Mouse (Mus musculus): Measurements from ENCODE around the gene Gna13. TPM values are rescaled to one million over a fixed set of nuclear protein-coding genes. Genes with fewer than 3 reads are reported as not detected.

The Gna13 gene
- total and polyA plus RNA-seq, 3 experiments, result 12.7 to 30.9 (median 30.8) TPM

DNA sequence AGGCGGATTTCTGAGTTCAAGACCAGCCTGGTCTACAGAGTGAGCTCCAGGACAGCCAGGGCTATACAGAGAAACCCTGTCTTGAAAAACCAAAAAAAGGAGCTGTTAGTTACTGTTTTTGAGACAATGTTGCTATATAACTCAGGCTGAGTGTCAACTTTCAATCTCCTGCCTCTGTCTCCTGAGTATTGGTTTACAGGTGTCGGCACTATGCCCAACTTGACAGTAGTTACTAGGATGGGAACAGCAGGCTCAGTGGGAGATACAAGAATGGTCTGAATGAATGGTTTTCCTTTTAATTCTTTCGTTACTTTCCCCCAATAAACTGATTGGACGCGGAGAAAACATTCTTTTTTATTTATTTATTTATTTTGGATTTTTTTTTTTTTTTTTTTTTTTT, 64.7 kb downstream of the Gna13 start:
- H3K27ac ChIP-seq, result no peak overlapping the region
- no peaks in the 10 kb centered on the region for H3K79me2 ChIP-seq (replicated peaks; ENCODE audit: control insufficient read depth, insufficient read depth, low read length)
- H3K9ac ChIP-seq (ENCODE audit: low read depth, low read length), result no peak overlapping the region
- H3K36me3 ChIP-seq (ENCODE audit: control insufficient read depth, insufficient read depth, low read length), result no peaks in the 10 kb centered on the region
- TF ChIP-seq CTCF (IDR thresholded peaks at IDR 0.05) (no peak), POLR2A (IDR thresholded peaks at IDR 0.05; ENCODE audit: insufficient read depth, low read depth, low read length) (no peak), EP300 (IDR thresholded peaks at IDR 0.05; ENCODE audit: insufficient read depth, low read depth, low read length) (no peak)
- intact Hi-C loops (cut with DNase I), result loop anchor here (5.0 kb wide), 2 partner anchors 80 to 185 kb away; no protein-coding TSS in a partner anchor
- H3K4me3 ChIP-seq, result no peak overlapping the region
- H3K4me1 ChIP-seq (ENCODE audit: control insufficient read depth, insufficient read depth, low read length), result no peaks in the 10 kb centered on the region; the same call in none of the 2 replicates
- 97% methylated on average over 5 of the region's 5 CpGs for WGBS
- H3K27me3 ChIP-seq (ENCODE audit: control insufficient read depth, insufficient read depth, low read length), result no peaks in the 10 kb centered on the region
- DNase-seq, result no peak

DNA sequence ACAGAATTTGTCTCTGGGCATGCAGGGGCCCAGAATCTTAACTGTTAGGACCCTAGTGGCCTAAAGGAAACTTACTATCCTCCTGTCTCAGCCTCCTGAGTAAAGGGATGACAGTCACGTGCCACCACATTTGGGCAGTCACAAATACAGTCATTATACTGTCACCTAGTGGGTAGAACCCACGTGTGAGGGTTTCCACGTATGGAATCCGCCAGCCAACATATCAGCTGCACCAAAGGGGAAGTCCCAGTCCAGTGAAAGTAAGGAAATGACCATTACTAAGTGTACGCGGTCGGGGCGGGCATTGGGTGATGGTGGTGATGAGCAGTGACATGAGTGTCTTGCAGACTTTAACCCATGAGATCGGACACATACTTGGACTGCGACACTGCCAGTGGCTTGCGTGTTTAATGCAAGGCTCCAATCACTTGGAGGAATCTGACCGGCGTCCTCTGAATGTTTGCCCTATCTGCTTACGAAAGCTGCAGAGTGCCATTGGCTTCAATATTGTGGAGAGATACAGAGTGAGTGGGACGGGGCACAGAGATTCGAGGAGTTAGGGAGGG, 71.7 kb downstream of the Gna13 start:
- H3K27ac ChIP-seq, result no peak overlapping the region
- no peak overlapping the region for H3K9ac ChIP-seq (ENCODE audit: low read depth, low read length)
- 84% methylated on average over 16 of the region's 16 CpGs for WGBS
- H3K4me3 ChIP-seq, result no peak overlapping the region
- H3K79me2 ChIP-seq (replicated peaks; ENCODE audit: control insufficient read depth, insufficient read depth, low read length), result no peaks in the 10 kb centered on the region
- DNase-seq, result no peak
- no peaks in the 10 kb centered on the region; the same call in 1 of the 2 replicates for H3K4me1 ChIP-seq (ENCODE audit: control insufficient read depth, insufficient read depth, low read length)
- intact Hi-C loops (cut with DNase I), result no loop called here
- TF ChIP-seq CTCF (IDR thresholded peaks at IDR 0.05), result no peak
- no peak for TF ChIP-seq EP300 (IDR thresholded peaks at IDR 0.05; ENCODE audit: insufficient read depth, low read depth, low read length)
- TF ChIP-seq POLR2A (IDR thresholded peaks at IDR 0.05; ENCODE audit: insufficient read depth, low read depth, low read length), result no peak
- H3K27me3 ChIP-seq (ENCODE audit: control insufficient read depth, insufficient read depth, low read length), result no peaks in the 10 kb centered on the region
- no peaks in the 10 kb centered on the region for H3K36me3 ChIP-seq (ENCODE audit: control insufficient read depth, insufficient read depth, low read length)

DNA sequence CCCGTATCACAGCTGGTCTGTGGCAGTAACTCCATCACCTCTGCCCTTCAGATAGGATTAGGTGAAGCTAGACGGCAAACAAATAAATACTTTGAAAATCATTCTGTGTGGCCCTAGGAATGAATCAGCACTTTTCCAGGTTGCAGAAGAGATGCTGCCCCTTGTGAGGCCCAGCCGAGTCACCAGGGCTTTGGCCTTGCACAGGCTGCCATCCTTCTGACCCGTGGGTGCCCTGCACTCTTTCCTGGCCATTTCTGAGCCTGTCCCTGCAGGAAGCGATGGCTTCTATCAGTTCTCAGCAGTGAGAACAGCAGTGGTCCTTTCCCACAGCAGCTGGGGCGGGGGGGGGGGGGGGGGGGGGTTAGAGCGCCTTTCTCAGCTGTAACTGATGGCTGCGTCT, 74.3 kb downstream of the Gna13 start:
- no peaks in the 10 kb centered on the region for H3K27me3 ChIP-seq (ENCODE audit: control insufficient read depth, insufficient read depth, low read length)
- intact Hi-C loops (cut with DNase I), result no loop called here
- peaks cover 1% of the 10 kb centered on the region for H3K4me1 ChIP-seq (ENCODE audit: control insufficient read depth, insufficient read depth, low read length)
- H3K27ac ChIP-seq, result no peak overlapping the region
- TF ChIP-seq CTCF (IDR thresholded peaks at IDR 0.05), result no peak
- TF ChIP-seq POLR2A (IDR thresholded peaks at IDR 0.05; ENCODE audit: insufficient read depth, low read depth, low read length), result no peak
- no peak for TF ChIP-seq EP300 (IDR thresholded peaks at IDR 0.05; ENCODE audit: insufficient read depth, low read depth, low read length)
- no peaks in the 10 kb centered on the region for H3K36me3 ChIP-seq (ENCODE audit: control insufficient read depth, insufficient read depth, low read length)
- no peak overlapping the region for H3K9ac ChIP-seq (ENCODE audit: low read depth, low read length)
- no peak for DNase-seq
- no peak overlapping the region for H3K4me3 ChIP-seq
- no peaks in the 10 kb centered on the region for H3K79me2 ChIP-seq (replicated peaks; ENCODE audit: control insufficient read depth, insufficient read depth, low read length)
- 71% methylated on average over 8 of the region's 8 CpGs for WGBS

DNA sequence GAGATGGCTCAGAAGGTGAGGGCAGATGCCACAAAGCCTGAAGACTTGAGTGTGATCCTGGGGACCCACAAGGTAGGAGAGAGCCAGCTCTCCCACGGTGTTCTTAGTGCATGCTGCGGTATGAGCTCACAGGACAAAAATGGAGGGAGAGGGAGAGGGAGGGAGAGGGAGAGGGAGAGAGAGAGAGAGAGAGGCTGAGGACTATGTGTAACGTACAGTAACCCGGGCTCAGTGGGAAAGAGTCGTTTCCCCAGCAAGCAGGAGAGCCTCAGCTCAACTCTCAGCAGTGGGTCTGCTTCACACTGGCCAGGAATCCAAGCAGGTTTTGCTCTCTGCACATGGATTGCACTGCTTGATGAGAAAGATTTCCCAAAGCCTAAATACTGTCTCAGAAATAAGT, 76.6 kb downstream of the Gna13 start:
- no peak for DNase-seq
- intact Hi-C loops (cut with DNase I), result no loop called here
- H3K79me2 ChIP-seq (replicated peaks; ENCODE audit: control insufficient read depth, insufficient read depth, low read length), result no peaks in the 10 kb centered on the region
- no peak overlapping the region for H3K9ac ChIP-seq (ENCODE audit: low read depth, low read length)
- 19% methylated on average over 5 of the region's 5 CpGs for WGBS
- TF ChIP-seq CTCF (IDR thresholded peaks at IDR 0.05), result no peak
- no peak for TF ChIP-seq POLR2A (IDR thresholded peaks at IDR 0.05; ENCODE audit: insufficient read depth, low read depth, low read length)
- TF ChIP-seq EP300 (IDR thresholded peaks at IDR 0.05; ENCODE audit: insufficient read depth, low read depth, low read length), result no peak
- peak overlapping the region; percentile 68 for H3K27ac ChIP-seq
- H3K4me3 ChIP-seq, result no peak overlapping the region
- no peaks in the 10 kb centered on the region for H3K27me3 ChIP-seq (ENCODE audit: control insufficient read depth, insufficient read depth, low read length)
- H3K36me3 ChIP-seq (ENCODE audit: control insufficient read depth, insufficient read depth, low read length), result no peaks in the 10 kb centered on the region
- H3K4me1 ChIP-seq (ENCODE audit: control insufficient read depth, insufficient read depth, low read length), result peaks cover 1% of the 10 kb centered on the region

DNA sequence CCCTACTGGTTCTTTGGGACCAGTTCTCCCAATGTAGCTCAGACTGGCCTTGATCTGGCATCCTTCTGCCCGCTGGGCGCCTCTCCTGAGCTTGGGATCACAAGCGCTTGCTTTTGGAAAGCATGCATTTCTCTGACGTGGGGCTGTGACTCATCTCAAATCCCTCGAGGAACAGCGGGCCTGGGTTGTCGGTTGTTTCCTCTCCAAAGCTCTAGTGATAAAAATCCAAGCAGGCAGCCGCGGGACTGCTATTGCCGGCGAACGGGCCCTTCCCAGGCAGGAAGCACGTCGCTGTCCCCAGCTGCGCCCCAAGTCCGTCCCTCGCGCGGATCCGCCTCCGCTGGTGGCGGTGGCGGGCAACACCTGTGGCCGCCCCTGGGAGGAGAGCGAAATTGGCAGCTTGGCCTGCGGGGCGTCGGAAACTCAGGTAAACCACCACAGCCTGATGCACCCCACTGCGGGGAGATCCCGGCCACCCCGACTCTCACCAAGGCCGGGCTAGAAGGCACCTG, 77.3 kb downstream of the Gna13 start:
- intact Hi-C loops (cut with DNase I), result loop anchor here (1.0 to 2.0 kb wide), 2 partner anchors 109 to 195 kb away; no protein-coding TSS in a partner anchor
- under 1% methylated on average over 32 of the region's 32 CpGs for WGBS
- Histone ChIP-seq H3K9ac (ENCODE audit: low read depth, low read length) (peak overlapping the region; percentile 78), H3K4me3 (peak overlapping the region; percentile 70), H3K27me3 (ENCODE audit: control insufficient read depth, insufficient read depth, low read length) (no peaks in the 10 kb centered on the region), H3K36me3 (ENCODE audit: control insufficient read depth, insufficient read depth, low read length) (no peaks in the 10 kb centered on the region), H3K4me1 (ENCODE audit: control insufficient read depth, insufficient read depth, low read length) (peaks cover 1% of the 10 kb centered on the region), H3K79me2 (replicated peaks; ENCODE audit: control insufficient read depth, insufficient read depth, low read length) (no peaks in the 10 kb centered on the region), H3K27ac (peak overlapping the region; percentile 68)
- TF ChIP-seq POLR2A (IDR thresholded peaks at IDR 0.05; ENCODE audit: insufficient read depth, low read depth, low read length), result no peak; the same call in 1 of the 2 replicates
- no peak; the same call in 1 of the 2 replicates for TF ChIP-seq EP300 (IDR thresholded peaks at IDR 0.05; ENCODE audit: insufficient read depth, low read depth, low read length)
- TF ChIP-seq CTCF (IDR thresholded peaks at IDR 0.05), result peak; percentile 63
- DNase-seq, result peak; percentile 86 to 89

DNA sequence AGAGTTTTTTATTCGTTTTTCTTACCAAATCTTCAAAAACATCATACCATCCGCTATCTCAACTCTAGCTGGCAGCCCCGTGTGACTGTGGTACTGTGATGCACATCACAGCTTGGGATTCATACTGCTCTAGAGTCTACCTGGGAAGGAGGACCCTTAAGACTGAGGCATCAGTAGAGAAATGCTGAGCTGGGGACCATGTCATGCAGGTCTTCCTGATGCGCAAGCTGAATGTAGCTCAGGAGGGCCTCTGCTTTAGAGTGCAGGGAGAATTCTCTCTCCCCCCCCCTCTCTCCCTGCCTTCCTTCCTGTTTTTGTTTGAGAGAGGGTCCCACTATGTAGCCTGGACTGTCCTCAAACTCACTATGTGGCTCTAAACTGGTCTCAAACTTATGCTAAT, 78.0 kb downstream of the Gna13 start:
- intact Hi-C loops (cut with DNase I), result loop anchor here (1.0 to 2.0 kb wide), 2 partner anchors 109 to 196 kb away; no protein-coding TSS in a partner anchor
- peaks cover 1% of the 10 kb centered on the region; the same call in 1 of the 2 replicates for H3K79me2 ChIP-seq (replicated peaks; ENCODE audit: control insufficient read depth, insufficient read depth, low read length)
- no peak for DNase-seq
- no peak overlapping the region for H3K9ac ChIP-seq (ENCODE audit: low read depth, low read length)
- peak overlapping the region; percentile 70 for H3K4me3 ChIP-seq
- H3K27ac ChIP-seq, result peak overlapping the region; percentile 68; the same call in 1 of the 2 replicates
- TF ChIP-seq EP300 (IDR thresholded peaks at IDR 0.05; ENCODE audit: insufficient read depth, low read depth, low read length) (no peak), POLR2A (IDR thresholded peaks at IDR 0.05; ENCODE audit: insufficient read depth, low read depth, low read length) (no peak), CTCF (IDR thresholded peaks at IDR 0.05) (no peak)
- no peaks in the 10 kb centered on the region for H3K27me3 ChIP-seq (ENCODE audit: control insufficient read depth, insufficient read depth, low read length)
- 52% methylated on average over 4 of the region's 4 CpGs for WGBS
- no peaks in the 10 kb centered on the region for H3K36me3 ChIP-seq (ENCODE audit: control insufficient read depth, insufficient read depth, low read length)
- H3K4me1 ChIP-seq (ENCODE audit: control insufficient read depth, insufficient read depth, low read length), result peaks cover 1% of the 10 kb centered on the region
